Mouse (Mus musculus) adrenal gland, adult 18-20 months (tissue): Measurements from ENCODE around the gene Tmed10. TPM values are rescaled to one million over a fixed set of nuclear protein-coding genes. Genes with fewer than 3 reads are reported as not detected.
A peak's percentile ranks its signal among the peaks of the same experiment; 100 is the strongest.

Experiments
- DNase-seq, 2 experiments: peaks; one replicate each; pipeline ENCODE4 v3.0.0; 2021 to 2022; ENCODE audit warnings: low spot score in 2 of 2
- long read RNA-seq, 2 experiments: library from polyadenylated mRNA; stranded (forward); transcript quantifications; one replicate each; pipeline ENCODE4 v2.0.0; 2021
- total RNA-seq, 2 experiments: library from RNA; stranded (reverse); gene quantifications; 1 replicate in 1 of 2; 2 replicates in 1 of 2; pipeline ENCODE4 v1.2.3; 2021

Tmed10 gene
- total RNA-seq: 100 to 1,000 TPM; 234 to 328 TPM
- long read RNA-seq, experiment 1, transcript Tmed10-201 (5 exons, 1,482 nt): major isoform, 126 of 142 reads
- long read RNA-seq, experiment 1, partial matches to known transcripts: 0 of 142 reads
- long read RNA-seq, experiment 1, other reads (novel, unspliced or antisense): 16 of 142 reads
- long read RNA-seq, experiment 2, transcript Tmed10-201 (5 exons, 1,482 nt): major isoform, 414 of 513 reads
- long read RNA-seq, experiment 2, partial matches to known transcripts: 0 of 513 reads
- long read RNA-seq, experiment 2, other reads (novel, unspliced or antisense): 98 of 513 reads

DNA sequence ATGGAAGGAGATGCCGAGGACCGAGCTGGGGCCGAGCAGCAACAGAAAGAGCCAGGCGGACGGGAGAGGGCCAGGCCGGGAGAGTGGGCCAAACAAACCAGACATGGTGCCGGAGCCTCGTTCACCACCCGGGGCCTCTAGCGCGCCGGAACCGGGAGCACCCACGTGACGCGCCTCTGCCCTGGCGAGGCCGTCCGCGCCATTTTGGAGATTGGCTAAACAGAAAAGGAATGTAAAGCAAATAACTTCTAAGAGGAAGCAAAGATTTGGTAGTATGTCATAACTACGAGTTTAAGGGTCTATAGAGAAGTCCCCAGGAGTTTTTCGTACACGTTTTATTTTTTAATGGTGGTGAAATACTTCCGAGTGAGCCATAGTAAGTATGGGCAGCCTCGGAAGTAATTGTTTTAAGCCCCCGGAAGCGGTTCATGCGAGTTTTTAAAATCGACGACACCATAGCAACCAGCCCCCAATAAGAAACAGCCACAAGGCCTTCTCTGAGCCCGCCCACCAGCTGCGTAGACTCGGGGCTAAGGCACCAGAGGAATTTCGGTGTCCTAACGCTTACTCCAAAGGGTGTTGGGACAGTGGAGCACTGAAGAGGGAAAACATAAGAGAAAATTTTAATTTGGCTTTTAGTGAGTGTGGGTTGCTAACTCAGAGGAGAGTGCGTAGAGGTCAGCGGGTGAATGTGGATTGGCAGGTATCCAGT is at the start of gene Tmed10:
TSS of gene Tmed10 (minus strand) at position 287 of the 712 bp plus-strand sequence.
- DNase-seq: peak; percentile 82 to 83

GRCm38 (mm10) chr12:85423236-85423635 is 48.6 kb upstream of the Tmed10 start:
- DNase-seq: no peak

DNA sequence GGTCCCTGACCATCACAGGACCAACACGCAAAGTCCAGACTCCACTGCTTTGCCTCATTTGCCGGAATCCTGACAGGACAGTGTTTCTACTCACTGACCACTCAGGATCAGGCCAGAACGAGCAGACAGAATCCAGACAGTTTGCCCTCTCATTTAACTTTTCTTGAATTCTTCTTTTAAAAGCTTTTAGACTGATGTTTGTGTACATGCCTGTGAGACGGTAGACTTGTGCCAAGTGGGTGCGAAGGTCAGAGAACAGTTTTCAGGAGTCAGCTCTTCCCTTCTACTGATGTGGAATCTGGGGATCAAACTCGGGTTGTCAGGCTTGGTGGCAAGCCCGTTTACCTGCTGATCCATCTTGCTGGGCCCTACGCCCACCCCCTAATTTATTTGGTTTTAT is 47.9 kb upstream of the Tmed10 start:
- no peak for DNase-seq

DNA sequence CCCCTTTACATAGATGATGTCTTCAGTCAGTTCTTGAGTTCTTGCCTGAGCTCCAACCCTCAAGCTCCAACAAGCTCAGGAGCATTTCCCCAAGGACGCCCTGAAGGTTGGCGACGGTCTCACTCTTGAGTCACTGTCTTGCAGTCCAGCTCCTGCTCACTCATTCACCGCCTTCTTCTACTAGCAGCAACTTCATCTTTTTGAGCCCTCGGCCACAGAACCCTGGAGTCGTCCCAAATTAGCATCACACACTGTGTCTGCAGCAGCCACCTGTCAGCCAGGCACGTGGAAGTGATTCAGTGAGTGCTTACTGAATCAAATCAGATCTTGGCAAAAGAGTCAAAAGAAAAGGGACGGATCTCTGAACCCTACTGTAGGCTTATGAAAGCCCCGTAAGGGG is 46.3 kb upstream of the Tmed10 start:
- DNase-seq: no peak

- no peak for DNase-seq
These were observed 43.2 kb upstream of the Tmed10 start for GRCm38 (mm10) chr12:85417845-85418244.

DNA sequence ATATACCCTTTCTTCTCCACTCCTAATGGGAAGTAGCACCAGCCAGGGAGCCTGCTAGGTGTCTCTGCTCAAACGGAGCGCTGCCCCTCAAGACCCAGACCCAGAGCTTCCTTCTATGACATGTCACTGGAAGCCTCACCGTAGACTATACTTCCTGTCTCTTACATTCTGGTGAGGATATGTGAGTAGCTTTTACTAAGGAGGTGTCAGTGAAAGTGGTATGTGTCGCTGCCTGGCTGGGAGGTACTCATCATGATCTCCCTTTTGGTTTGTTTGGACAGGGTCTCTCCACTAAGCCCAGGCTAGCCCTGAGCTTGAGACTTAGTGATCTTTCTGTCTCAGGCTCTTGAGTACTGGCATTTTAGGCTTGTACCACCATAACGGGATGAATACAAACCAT is 41.7 kb upstream of the Tmed10 start:
- DNase-seq: no peak

- no peak for DNase-seq
These were observed 41.2 kb upstream of the Tmed10 start for GRCm38 (mm10) chr12:85415876-85416275.

DNA sequence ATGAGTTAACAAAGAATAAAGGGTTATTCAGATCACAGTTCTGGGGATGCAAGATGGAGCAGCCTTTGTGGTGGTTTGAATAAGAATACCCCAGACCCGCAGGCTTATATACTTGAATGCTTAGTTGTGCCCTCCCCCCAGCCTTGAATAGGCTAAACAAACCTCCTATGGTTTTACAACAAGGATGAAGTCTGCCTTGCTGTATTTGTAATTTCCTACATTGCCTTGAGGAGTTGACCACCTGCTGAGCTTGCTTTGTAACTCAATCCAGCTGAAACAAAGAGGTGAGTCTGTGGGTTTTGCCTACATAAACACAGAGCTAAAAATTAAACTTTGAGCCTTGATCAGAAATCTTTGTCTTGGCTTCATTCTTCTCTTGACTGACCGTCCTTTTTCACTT is 36.5 kb upstream of the Tmed10 start:
- DNase-seq: no peak

DNA sequence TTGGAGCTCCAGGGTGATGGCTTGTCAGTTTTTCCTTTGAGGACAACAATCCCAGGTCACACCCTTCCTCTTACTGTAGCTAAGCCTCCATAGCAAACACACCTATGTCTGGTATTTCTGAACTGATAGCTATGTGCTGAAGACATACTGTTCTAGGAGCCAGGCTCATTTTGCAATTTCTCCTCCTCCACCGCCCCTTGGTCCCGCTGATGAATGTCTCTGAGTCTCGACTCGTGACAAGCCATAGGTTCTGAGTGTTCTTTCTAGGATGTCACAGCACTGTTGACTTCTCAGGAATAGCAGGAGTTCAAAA is 23.3 kb upstream of the Tmed10 start:
- no peak for DNase-seq

DNA sequence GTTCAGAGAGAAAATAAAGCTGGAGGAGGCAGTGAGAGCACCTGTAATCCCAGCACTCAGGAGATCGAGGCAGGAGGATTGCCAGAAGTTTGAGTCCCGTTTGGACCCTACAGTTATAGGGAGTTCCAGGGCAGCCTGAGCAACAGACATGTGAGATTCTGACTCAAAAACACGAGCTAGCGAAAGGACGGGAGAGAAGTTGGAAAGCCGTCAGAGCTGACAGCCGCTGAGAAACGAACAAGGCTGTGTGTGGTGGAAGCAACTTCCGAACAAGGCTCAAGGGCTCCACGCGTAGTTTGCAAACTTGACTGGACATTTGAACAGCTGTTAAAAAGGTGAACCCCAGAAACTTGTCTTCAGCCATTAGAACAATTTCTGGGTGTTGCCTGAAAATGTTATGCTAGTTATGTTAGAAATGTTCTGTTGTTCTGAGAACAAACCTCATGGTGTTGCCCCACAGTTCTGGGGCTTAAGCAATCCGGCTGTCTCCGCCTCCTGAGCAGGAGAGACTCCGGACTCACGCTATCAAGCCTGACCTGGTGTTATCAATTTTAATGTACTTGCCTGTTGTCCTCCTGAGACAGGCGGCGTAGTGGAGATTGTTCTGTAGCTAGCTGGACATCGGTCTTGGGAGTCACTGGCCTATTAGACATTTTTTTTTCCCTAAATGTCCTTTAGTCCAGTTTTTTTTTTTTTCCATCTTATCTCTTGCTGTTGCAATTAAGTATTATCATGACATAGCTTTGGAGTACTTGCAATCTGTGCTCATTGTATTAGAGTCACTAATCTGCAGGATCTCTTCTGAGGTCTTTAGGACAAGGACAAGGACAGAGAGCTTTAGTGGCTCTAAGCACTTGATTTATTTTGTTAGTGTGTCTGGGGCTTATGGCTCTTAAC is 22.7 kb upstream of the Tmed10 start:
- peak in 1 of 2 experiments; percentile 32 for DNase-seq

GRCm38 (mm10) chr12:85393981-85394380 is 19.3 kb upstream of the Tmed10 start:
- no peak for DNase-seq

DNA sequence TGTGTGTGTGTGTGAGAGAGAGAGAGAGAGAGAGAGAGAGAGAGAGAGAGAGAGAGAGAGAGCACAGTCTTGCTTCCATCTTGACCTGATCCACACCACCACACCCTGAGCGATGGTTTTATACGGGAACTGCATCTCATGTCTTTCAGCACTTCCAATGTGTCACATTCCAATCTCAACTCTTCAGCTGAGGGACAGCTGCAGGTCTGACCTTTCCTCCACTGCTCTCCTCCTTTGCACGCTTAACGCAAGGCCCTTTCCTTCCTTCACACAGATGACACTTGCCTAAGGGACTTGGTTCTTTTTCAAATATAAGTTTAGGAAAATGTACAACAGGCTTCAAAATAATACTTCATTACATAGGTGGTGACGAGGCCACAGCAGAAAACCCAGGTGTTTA is 18.9 kb upstream of the Tmed10 start:
- DNase-seq: no peak

- no peak for DNase-seq
These were observed 16.5 kb upstream of the Tmed10 start for GRCm38 (mm10) chr12:85391148-85391547.

DNA sequence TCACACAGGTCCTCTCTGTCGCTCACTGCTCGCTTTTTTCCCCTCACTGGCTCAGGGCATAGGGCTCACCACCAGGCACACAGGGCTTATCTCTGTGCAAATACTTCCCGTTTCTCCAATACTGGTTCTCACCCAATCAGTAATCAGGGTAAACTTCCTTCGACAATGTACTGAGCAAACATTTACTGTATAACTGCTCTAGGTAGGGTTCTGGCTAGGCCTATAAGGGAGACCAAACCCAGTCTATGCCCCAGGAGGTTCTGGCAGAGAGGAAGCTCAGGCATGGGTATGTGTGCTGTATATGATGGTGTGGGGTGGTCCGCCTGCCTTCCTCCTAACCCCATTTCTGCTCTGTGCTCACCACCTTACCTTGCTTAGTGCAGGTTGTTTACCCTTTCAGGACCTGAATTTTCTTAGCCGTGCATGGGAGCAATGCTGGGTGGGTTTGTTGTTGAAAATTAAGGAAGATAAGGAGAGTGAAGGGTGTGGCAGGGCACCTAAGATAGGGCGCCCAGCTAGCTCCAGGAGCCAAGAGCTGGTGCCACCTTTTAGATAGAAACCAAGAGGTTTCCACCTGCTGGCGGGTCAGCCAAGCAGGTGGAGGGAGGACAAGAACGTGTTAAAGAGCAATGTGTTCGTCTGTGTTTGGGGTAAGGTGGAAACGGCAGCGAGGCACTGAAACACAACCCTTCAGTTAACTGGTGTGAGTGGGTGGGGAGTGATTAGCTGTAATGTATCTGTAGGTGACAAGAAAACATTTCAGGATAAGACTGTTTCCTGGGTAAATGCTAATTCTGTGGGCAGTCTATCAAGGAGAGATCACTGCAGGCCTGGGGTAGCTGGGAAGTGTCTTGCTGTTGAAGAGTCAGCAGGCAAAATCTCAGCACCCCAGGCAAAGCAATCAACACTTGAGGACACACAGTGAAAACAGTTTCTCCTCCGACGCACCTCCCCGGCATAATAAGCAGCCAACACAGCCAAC is 14.8 kb upstream of the Tmed10 start:
- DNase-seq: no peak

- DNase-seq: no peak
These were observed 11.3 kb upstream of the Tmed10 start for GRCm38 (mm10) chr12:85385995-85386375.

GRCm38 (mm10) chr12:85385329-85385994 is 10.8 kb upstream of the Tmed10 start:
- no peak for DNase-seq

- DNase-seq: no peak
These were observed 8.4 kb upstream of the Tmed10 start for GRCm38 (mm10) chr12:85382761-85383680.

- DNase-seq: no peak
These were observed 6.9 kb upstream of the Tmed10 start for GRCm38 (mm10) chr12:85381570-85381969.

GRCm38 (mm10) chr12:85380942-85381341 is 6.3 kb upstream of the Tmed10 start:
- no peak for DNase-seq
